Mouse (Mus musculus) lung, postnatal 25 days (tissue): ENCODE measurements at regions not wholly inside any gene's neighbourhood (a gene's known extent, or its start where the extent isn't known, plus 50 kb on each side); places are given as distances from the start of the nearest gene placed in this dataset.
"Not testable (repeated sequence)": the region's sequence is repeated elsewhere in the genome, so short reads cannot be mapped to it uniquely, and the experiment has no call there.

Source experiments
- DNase-seq: peaks from one replicate; pipeline ENCODE4 v3.0.0; 2022; ENCODE audit warnings: low spot score

- no peak for DNase-seq
These were observed 96.6 kb upstream of the Selenop start for GRCm38 (mm10) chr15:3171774-3172173.

DNA sequence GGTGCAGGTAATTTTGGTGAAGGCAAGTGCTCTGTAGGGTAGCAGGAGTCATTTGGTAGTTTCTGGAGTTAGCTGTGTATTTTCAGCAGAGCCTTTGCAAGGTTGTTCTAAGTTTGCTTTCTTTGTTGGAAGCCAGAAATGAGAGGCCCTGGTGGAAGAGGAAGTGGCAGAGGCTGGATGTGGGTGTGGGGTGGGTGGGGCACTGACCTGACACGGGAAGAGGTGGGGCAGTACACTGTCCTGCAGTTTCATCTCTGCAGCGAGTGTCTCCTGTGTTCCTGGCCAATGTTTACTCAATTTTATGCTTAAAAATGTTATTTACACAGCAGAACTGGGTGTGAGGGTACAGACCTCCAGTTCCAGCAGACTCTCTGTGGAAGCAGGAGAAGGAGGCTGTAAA is 94.3 kb upstream of the Selenop start:
- no peak for DNase-seq

- peak; percentile 21 for DNase-seq
These were observed 93.5 kb upstream of the Selenop start for GRCm38 (mm10) chr15:3174848-3175247.

GRCm38 (mm10) chr15:3201912-3202653 is 66.3 kb upstream of the Selenop start:
- peak; percentile 63 for DNase-seq

DNA sequence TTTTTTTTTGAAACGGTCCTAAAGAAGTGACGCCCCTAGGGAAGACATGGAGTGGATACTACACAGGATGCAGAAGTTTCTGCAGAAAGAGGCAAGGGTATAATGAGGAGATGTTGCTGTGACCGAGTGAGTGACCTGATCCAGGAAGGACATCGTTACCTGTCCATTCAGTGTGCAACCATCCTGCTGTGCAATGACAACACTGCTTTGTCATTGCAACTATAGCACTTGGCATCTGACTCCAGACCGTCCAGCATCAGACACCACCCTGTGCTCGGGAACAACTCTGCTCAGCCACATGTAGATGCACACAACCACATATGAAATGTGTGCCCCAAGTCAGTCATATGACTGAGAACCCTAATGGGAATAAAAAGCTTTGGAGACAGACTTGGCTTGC is 62.8 kb upstream of the Selenop start:
- no peak for DNase-seq

GRCm38 (mm10) chr15:3206076-3206475 is 62.3 kb upstream of the Selenop start:
- DNase-seq = not testable (repeated sequence)

DNA sequence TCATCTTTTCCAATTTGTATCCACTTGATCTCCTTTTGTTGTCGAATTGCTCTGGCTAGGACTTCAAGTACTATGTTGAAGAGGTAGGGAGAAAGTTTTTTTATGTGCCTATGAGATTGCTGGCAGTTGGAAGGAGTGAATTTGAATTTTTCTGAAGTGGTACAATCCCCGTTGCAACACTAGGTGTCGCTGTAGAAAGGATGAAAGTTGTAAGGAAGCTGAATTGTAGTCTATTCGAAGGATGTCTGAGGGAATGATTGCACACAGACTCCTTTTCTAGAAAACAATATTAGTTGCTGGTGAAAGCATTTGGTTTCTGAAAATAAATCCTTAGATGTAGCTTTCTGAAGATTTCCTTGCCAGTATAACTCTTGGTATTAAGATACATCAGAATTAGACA is 54.6 kb upstream of the Selenop start:
- DNase-seq = peak; percentile 76

DNA sequence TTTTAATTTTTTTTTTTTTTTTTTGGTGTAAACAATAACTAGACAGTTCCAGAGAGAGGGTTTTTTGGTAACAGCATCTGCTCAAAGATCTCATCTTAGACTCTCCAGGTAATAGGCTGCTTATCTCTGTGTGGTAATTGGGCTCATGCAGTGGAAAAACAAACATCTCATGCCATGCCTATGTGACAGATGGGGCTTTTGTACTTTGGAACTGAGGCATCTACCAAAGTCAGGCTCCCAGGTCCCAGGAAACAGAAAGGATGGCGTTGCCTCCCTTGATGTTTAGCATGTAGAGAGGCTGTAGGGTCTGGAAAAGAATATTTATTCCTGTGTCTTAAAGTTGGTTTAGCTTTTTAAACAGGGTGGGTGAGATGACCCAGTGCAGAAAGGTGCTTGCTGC is 53.1 kb upstream of the Selenop start:
- DNase-seq = no peak
